Mouse (Mus musculus) lung, postnatal 0 days (tissue): ENCODE measurements around the gene Ankrd44. TPM values are rescaled to one million over a fixed set of nuclear protein-coding genes. Genes with fewer than 3 reads are reported as not detected.

Experiments
- ATAC-seq: fragments of 200-750 bp; cut with Nextera tagmentation; 2 replicates; pipeline ENCODE4 v1.8.0; 2017; ENCODE audit warnings: moderate library complexity
- DNase-seq: peaks from one replicate; pipeline ENCODE4 v3.0.0-alpha.2; 2016; ENCODE audit warnings: low spot score
- H3K27ac ChIP-seq: fragments of 300-500 bp; sonication (generic); 2 replicates; pipeline ENCODE4 v1.5.1; 2014; ENCODE audit warnings: antibody characterized with exemption, mild to moderate bottlenecking, low read length, mixed read lengths
- H3K27me3 ChIP-seq: fragments of 300-500 bp; sonication (generic); replicated peaks from 2 replicates; pipeline ENCODE4 v1.6.1; 2014; ENCODE audit warnings: low read length, mixed read lengths; ENCODE audit not compliant: insufficient read depth
- H3K36me3 ChIP-seq: fragments of 300-500 bp; sonication (generic); 2 replicates; pipeline ENCODE4 v1.6.1; 2014; ENCODE audit warnings: low read length, mixed read lengths; ENCODE audit not compliant: insufficient read depth
- H3K4me1 ChIP-seq: fragments of 300-500 bp; sonication (generic); 2 replicates; pipeline ENCODE4 v1.6.1; 2014; ENCODE audit warnings: antibody characterized with exemption, low read depth, low read length, mixed read lengths; ENCODE audit not compliant: insufficient read depth
- H3K4me2 ChIP-seq: fragments of 300-500 bp; sonication (generic); replicated peaks from 2 replicates; pipeline ENCODE4 v1.6.1; 2014; ENCODE audit warnings: low read depth, mild to moderate bottlenecking, low read length, moderate library complexity, mixed read lengths
- H3K4me3 ChIP-seq: fragments of 300-500 bp; sonication (generic); 2 replicates; pipeline ENCODE4 v1.5.1; 2014; ENCODE audit warnings: low read depth, low read length
- H3K9ac ChIP-seq: fragments of 300-500 bp; sonication (generic); replicated peaks from 2 replicates; pipeline ENCODE4 v1.6.1; 2014; ENCODE audit warnings: low read depth, mild to moderate bottlenecking
- H3K9me3 ChIP-seq: fragments of 300-500 bp; sonication (generic); 2 replicates; pipeline ENCODE4 v1.6.1; 2016; ENCODE audit warnings: low read length, mixed read lengths
- CTCF ChIP-seq: IDR thresholded peaks from 2 replicates; pipeline ENCODE4 v1.5.1; 2016; ENCODE audit warnings: antibody characterized with exemption, mild to moderate bottlenecking
- EP300 ChIP-seq: IDR thresholded peaks from 2 replicates; pipeline ENCODE4 v1.6.1; 2016; ENCODE audit warnings: antibody characterized with exemption, mild to moderate bottlenecking, control low read depth
- WGBS: fragments of 180-500 bp; shearing (Covaris S2); extraction: QIAGEN DNeasy Blood & Tissue Kit; methylation state at CpG from one replicate; pipeline ENCODE4 v1.1.7; 2014; 5-methylcytosine and 5-hydroxymethylcytosine counted together
- polyA plus RNA-seq: library from polyadenylated mRNA; unstranded; fragments of >200 nt; fragmentation: Nextera tagmentation; extraction: Ambion mirVana; gene quantifications from 2 replicates; pipeline ENCODE4 v1.2.1, GENCODE M21; 2015

Gene Ankrd44
- polyA plus RNA-seq, 1 experiment from 2014 or later: 16.5 TPM

DNA sequence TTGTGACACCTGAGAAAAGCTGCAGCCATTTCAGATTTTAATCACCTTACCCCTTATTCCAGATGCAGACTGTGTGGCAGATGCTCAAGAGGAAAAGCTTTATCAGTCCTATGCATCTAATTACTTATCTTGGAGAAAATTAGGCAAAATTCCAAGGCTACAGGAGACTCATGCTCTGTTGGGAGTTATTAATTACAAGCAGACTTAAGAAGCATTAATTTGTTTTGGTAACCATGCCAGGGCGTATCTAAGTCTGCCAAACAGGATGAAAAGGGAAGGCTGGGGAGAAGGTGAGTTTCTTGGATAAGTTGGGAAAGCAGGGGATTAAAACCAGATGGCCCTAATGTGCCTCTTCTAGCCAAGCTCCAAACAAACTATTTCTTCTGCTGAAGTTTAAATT lies 222.7 kb downstream of the Ankrd44 start:
- ATAC-seq: no peak
- DNase-seq: no peak

DNA sequence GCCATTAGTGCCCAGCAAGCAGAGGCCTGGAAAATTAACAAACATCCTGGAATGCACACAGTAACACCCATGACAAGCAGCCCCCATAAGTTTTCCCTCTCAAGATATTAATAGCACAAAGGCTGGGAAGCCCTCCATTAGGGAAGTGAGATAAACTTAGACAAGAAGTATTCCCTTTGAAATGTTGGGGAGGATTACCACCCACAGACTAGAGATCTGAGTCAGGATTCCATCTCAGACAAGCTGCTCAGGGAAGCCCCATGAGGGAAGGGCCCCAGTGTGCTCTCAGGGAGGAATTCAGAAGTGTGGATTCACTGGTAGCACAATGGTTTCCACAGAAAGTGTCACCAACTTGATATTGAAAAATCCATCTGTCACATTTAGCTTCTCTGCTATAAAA lies 223.3 kb downstream of the Ankrd44 start:
- Histone ChIP-seq H3K4me2 (no peak overlapping the region), H3K36me3 (no peaks in the 10 kb centered on the region; the same call in 1 of the 2 replicates), H3K9me3 (no peaks in the 10 kb centered on the region), H3K4me3 (no peak overlapping the region), H3K27ac (no peak overlapping the region), H3K27me3 (no peaks in the 10 kb centered on the region), H3K4me1 (no peaks in the 10 kb centered on the region), H3K9ac (no peak overlapping the region)
- DNase-seq (no peak), ATAC-seq (no peak)
- TF ChIP-seq EP300 (no peak), CTCF (no peak)

More for the DNA sequence above, 222.7 kb downstream of the Ankrd44 start:
- no peak overlapping the region for H3K4me3 ChIP-seq
- no peaks in the 10 kb centered on the region for H3K4me1 ChIP-seq
- no peak overlapping the region for H3K27ac ChIP-seq
- 66% methylated on average over 1 of the region's 1 CpGs for WGBS
- no peaks in the 10 kb centered on the region; the same call in 1 of the 2 replicates for H3K36me3 ChIP-seq
- no peaks in the 10 kb centered on the region for H3K27me3 ChIP-seq
- H3K9me3 ChIP-seq: no peaks in the 10 kb centered on the region
- no peak overlapping the region for H3K4me2 ChIP-seq
- H3K9ac ChIP-seq: no peak overlapping the region
- TF ChIP-seq EP300 (no peak), CTCF (no peak)

DNA sequence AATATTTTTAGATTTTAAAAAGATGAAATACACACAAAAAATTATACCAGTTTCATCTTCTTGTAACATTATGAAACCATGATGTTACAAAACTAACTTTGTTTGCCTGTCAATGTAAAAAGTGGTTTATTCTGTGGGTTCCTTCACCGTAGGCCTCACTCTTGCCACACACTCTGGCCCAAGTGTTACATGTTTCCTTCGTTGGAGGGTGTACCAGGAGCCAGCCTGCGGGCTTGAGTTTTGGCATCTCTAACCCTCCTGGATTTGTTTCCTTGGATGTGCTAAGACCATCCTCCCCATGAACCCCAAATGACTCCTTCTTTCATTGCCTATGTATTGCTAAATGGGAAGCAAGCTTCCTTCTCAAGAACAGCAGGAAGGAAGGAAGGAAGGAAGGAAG lies 230.8 kb downstream of the Ankrd44 start:
- Histone ChIP-seq H3K9ac (no peak overlapping the region), H3K4me3 (no peak overlapping the region), H3K27me3 (no peaks in the 10 kb centered on the region), H3K36me3 (0 out of 2 replicates have a peak, but pooled peaks cover 7% of the 10 kb centered on the region), H3K27ac (no peak overlapping the region), H3K4me2 (no peak overlapping the region), H3K9me3 (no peaks in the 10 kb centered on the region), H3K4me1 (no peaks in the 10 kb centered on the region)
- 53% methylated on average over 3 of the region's 3 CpGs for WGBS
- peak; percentile 32; the same call in 1 of the 2 replicates for ATAC-seq
- peak; percentile 38 for TF ChIP-seq EP300
- TF ChIP-seq CTCF: no peak
- DNase-seq: peak; percentile 45

DNA sequence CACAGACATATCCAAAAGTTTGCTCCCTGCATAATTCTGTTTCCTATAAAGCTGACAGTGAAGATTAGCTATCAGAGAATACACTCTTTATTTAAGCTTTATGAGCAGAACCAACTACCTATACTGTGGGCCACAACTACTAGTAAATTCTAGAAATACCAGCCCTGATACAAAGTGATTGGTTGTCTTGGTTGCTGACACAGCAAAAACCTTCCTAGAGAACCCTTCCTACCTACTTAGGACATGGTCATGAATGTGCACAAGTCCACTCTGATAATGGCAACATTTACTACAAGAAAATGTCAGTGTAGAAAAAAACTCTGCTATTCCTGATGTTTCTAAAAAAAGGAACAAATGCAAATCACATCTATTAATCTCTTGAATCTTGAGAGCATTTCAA lies 234.4 kb downstream of the Ankrd44 start:
- 0 out of 2 replicates have a peak overlapping the region, but pooled peaks have one; percentile 0 for H3K27ac ChIP-seq
- H3K4me2 ChIP-seq: no peak overlapping the region
- TF ChIP-seq CTCF (no peak), EP300 (no peak)
- ATAC-seq (no peak), DNase-seq (no peak)
- H3K4me1 ChIP-seq: no peaks in the 10 kb centered on the region
- H3K9ac ChIP-seq: no peak overlapping the region
- 0 out of 2 replicates have a peak, but pooled peaks cover 6% of the 10 kb centered on the region for H3K36me3 ChIP-seq
- no peak overlapping the region for H3K4me3 ChIP-seq
- no peaks in the 10 kb centered on the region for H3K9me3 ChIP-seq
- H3K27me3 ChIP-seq: no peaks in the 10 kb centered on the region

DNA sequence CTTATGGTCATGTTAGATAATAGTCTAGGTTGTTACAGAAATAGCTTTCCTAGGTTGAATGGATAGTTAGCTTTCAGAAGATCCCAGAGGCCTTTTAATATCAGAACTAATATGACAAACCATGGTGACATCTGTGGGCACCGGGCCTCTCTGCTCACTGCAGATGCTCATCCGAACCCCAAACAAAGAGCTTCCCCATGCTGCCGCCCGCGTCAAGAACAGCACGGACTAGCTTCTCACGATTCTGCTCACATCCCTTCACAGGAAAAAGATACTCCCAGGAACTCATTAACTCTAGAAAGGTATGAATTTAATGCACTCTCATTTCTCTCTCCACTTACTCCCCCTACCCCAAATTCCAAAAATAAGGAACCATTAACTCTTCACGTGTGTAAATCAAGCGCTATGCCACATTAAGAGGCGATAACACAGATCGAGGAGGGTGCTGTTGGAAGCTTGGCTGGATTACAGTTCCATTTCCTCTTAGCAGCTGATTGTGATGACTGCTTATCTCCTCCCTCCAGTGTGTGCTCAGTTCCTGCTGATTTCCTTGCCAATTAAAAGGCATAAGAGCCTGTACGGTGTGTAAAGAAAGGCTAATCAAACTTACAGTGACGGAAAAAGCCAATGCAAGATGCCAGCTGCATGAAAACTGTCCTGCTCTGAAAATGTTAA lies 235.8 kb downstream of the Ankrd44 start:
- no peak overlapping the region for H3K9ac ChIP-seq
- DNase-seq: peak; percentile 75
- no peak overlapping the region for H3K27ac ChIP-seq
- TF ChIP-seq CTCF: no peak
- peak; percentile 94 for TF ChIP-seq EP300
- ATAC-seq: peak; percentile 90
- H3K4me1 ChIP-seq: no peaks in the 10 kb centered on the region
- no peaks in the 10 kb centered on the region for H3K27me3 ChIP-seq
- H3K4me2 ChIP-seq: peak overlapping the region; percentile 4; the same call in 1 of the 2 replicates
- 32% methylated on average over 13 of the region's 13 CpGs for WGBS
- H3K4me3 ChIP-seq: no peak overlapping the region
- H3K36me3 ChIP-seq: no peaks in the 10 kb centered on the region
- H3K9me3 ChIP-seq: no peaks in the 10 kb centered on the region

DNA sequence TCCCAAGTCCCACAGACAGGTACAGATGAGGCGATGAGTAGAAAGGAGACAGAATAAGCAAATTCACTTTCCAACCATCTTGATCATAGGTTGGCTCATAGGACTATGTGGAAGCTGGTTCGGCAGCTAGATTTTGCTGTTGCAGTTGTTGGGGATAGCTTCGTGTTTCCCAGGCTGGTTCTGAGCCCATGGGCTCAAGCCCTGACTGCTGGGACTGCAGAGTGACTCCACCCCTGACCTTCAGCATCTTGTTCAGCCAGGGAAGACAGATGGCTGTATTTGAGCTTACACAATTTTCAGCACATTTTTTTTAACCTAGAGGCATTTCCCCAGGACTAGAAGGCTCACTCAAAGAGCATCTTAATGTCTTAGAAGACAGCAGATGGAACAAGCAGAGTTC lies 237.7 kb downstream of the Ankrd44 start:
- DNase-seq: no peak
- Histone ChIP-seq H3K27me3 (no peaks in the 10 kb centered on the region), H3K4me3 (no peak overlapping the region), H3K4me1 (no peaks in the 10 kb centered on the region), H3K9ac (no peak overlapping the region), H3K36me3 (no peaks in the 10 kb centered on the region), H3K4me2 (no peak overlapping the region), H3K27ac (no peak overlapping the region), H3K9me3 (no peaks in the 10 kb centered on the region)
- TF ChIP-seq CTCF (no peak), EP300 (no peak)
- WGBS: 78% methylated on average over 3 of the region's 3 CpGs
- ATAC-seq: no peak
